Mouse (Mus musculus) MEL (cell line): ENCODE data around the gene Ppm1m. TPM values are rescaled to one million over a fixed set of nuclear protein-coding genes. Genes with fewer than 3 reads are reported as not detected.
A peak's percentile ranks its signal among the peaks of the same experiment; 100 is the strongest.

Source experiments
- DNase-seq: peaks from one replicate; pipeline ENCODE4 v3.0.0; 2011; ENCODE audit warnings: low read depth, low spot score
- H3K27ac ChIP-seq: 2 replicates; pipeline ENCODE4 v1.5.1; 2012; ENCODE audit warnings: low read depth, mild to moderate bottlenecking, control low read depth, low read length, moderate library complexity; ENCODE audit not compliant: control insufficient read depth
- H3K27me3 ChIP-seq, 2 experiments: fragments of 150-350 bp in 1 of 2; sonication (generic) in 1 of 2; 2 replicates each; pipeline ENCODE4 v1.6.1; 2012; ENCODE audit warnings: low read length in 2 of 2, mild to moderate bottlenecking in 2 of 2, improper control_type of control experiment in 1 of 2, moderate library complexity in 1 of 2; ENCODE audit not compliant: insufficient read depth in 2 of 2, control insufficient read depth in 1 of 2
- H3K36me3 ChIP-seq, 2 experiments: 2 replicates each; pipeline ENCODE4 v1.6.1; 2012 to 2014; ENCODE audit warnings: low read length in 2 of 2, improper control_type of control experiment in 1 of 2, inconsistent platforms in 1 of 2, mild to moderate bottlenecking in 1 of 2; ENCODE audit not compliant: insufficient read depth in 2 of 2, control insufficient read depth in 1 of 2
- H3K4me1 ChIP-seq, 2 experiments: fragments of 150-350 bp in 1 of 2; sonication (generic) in 1 of 2; 2 replicates each; pipeline ENCODE4 v1.6.1; 2012; ENCODE audit warnings: low read length in 2 of 2, improper control_type of control experiment in 1 of 2, mild to moderate bottlenecking in 1 of 2; ENCODE audit not compliant: insufficient read depth in 2 of 2, control insufficient read depth in 1 of 2
- H3K4me3 ChIP-seq, 2 experiments: fragments of 150-350 bp in 1 of 2; sonication (generic) in 1 of 2; 2 replicates each; pipeline ENCODE4 v1.5.1; 2012; ENCODE audit warnings: low read depth in 2 of 2, low read length in 2 of 2, mild to moderate bottlenecking in 2 of 2, moderate library complexity in 2 of 2, control low read depth in 1 of 2, improper control_type of control experiment in 1 of 2; ENCODE audit not compliant: control insufficient read depth in 1 of 2, insufficient read depth in 1 of 2
- H3K79me2 ChIP-seq: 2 replicates; pipeline ENCODE4 v1.6.1; 2012; ENCODE audit warnings: mild to moderate bottlenecking, low read length, moderate library complexity; ENCODE audit not compliant: control insufficient read depth, poor library complexity, insufficient read depth
- H3K9ac ChIP-seq: 2 replicates; pipeline ENCODE4 v1.6.1; 2012; ENCODE audit warnings: low read depth, mild to moderate bottlenecking, control low read depth, low read length, moderate library complexity; ENCODE audit not compliant: control insufficient read depth, poor library complexity, severe bottlenecking
- H3K9me3 ChIP-seq: fragments of 150-350 bp; sonication (generic); replicated peaks from 2 replicates; pipeline ENCODE4 v1.6.1; 2012; ENCODE audit warnings: mild to moderate bottlenecking, low read length, improper control_type of control experiment, moderate library complexity; ENCODE audit not compliant: insufficient read depth
- CHD2 ChIP-seq: IDR thresholded peaks from 2 replicates; pipeline ENCODE4 v1.6.1; 2011; ENCODE audit warnings: low read length, improper control_type of control experiment
- CTCF ChIP-seq, 3 experiments: IDR thresholded peaks in 2 of 3; conservative IDR thresholded peaks in 1 of 3; 2 replicates each; pipeline ENCODE4 v1.5.1; 2011 to 2012; ENCODE audit warnings: low read length in 3 of 3, low read depth in 2 of 3, mild to moderate bottlenecking in 2 of 3, improper control_type of control experiment in 1 of 3, inconsistent platforms in 1 of 3, mixed read lengths in 1 of 3, moderate library complexity in 1 of 3; ENCODE audit not compliant: control insufficient read depth in 1 of 3, insufficient read depth in 1 of 3, poor library complexity in 1 of 3, severe bottlenecking in 1 of 3
- E2F4 ChIP-seq: IDR thresholded peaks from 2 replicates; pipeline ENCODE4 v1.6.1; 2011; ENCODE audit warnings: low read depth, low read length, improper control_type of control experiment, borderline replicate concordance
- ETS1 ChIP-seq: IDR thresholded peaks from 2 replicates; pipeline ENCODE4 v1.6.1; 2012; ENCODE audit warnings: low read depth, mild to moderate bottlenecking, inconsistent platforms, low read length, improper control_type of control experiment, moderate library complexity
- HCFC1 ChIP-seq: IDR thresholded peaks from 2 replicates; pipeline ENCODE4 v1.6.1; 2012; ENCODE audit warnings: low read depth, mild to moderate bottlenecking, inconsistent platforms, low read length, improper control_type of control experiment, moderate library complexity
- JUND ChIP-seq: IDR thresholded peaks from 2 replicates; pipeline ENCODE4 v1.6.1; 2011; ENCODE audit warnings: low read depth, mild to moderate bottlenecking, improper control_type of control experiment, low read length
- KAT2A ChIP-seq: conservative IDR thresholded peaks from 2 replicates; pipeline ENCODE4 v1.6.1; 2012; ENCODE audit warnings: low read depth, low read length, improper control_type of control experiment, inconsistent platforms
- MAZ ChIP-seq: IDR thresholded peaks from 2 replicates; pipeline ENCODE4 v1.6.1; 2012; ENCODE audit warnings: low read depth, mild to moderate bottlenecking, inconsistent platforms, low read length, improper control_type of control experiment
- MEF2A ChIP-seq: IDR thresholded peaks from 2 replicates; pipeline ENCODE4 v1.6.1; 2014; ENCODE audit warnings: low read depth, mild to moderate bottlenecking, inconsistent platforms, low read length, improper control_type of control experiment; ENCODE audit not compliant: poor library complexity, insufficient replicate concordance, severe bottlenecking; ENCODE audit errors: extremely low read depth
- MYB ChIP-seq: IDR thresholded peaks from 2 replicates; pipeline ENCODE4 v1.6.1; 2011; ENCODE audit warnings: mild to moderate bottlenecking, low read depth, low read length, improper control_type of control experiment
- MYC ChIP-seq: IDR thresholded peaks from 2 replicates; pipeline ENCODE4 v1.6.1; 2011; ENCODE audit warnings: low read depth, mild to moderate bottlenecking, low read length, improper control_type of control experiment, moderate library complexity
- NRF1 ChIP-seq: IDR thresholded peaks from 2 replicates; pipeline ENCODE4 v1.6.1; 2014; ENCODE audit warnings: low read depth, mild to moderate bottlenecking, inconsistent platforms, low read length, improper control_type of control experiment, moderate library complexity; ENCODE audit not compliant: poor library complexity, insufficient read depth, severe bottlenecking
- RCOR1 ChIP-seq: IDR thresholded peaks from 2 replicates; pipeline ENCODE4 v1.6.1; 2012; ENCODE audit warnings: low read depth, mild to moderate bottlenecking, inconsistent platforms, low read length, improper control_type of control experiment
- SMC3 ChIP-seq: IDR thresholded peaks from 2 replicates; pipeline ENCODE4 v1.6.1; 2011; ENCODE audit warnings: low read depth, low read length, improper control_type of control experiment
- UBTF ChIP-seq: IDR thresholded peaks from 2 replicates; pipeline ENCODE4 v1.6.1; 2012; ENCODE audit warnings: low read depth, mild to moderate bottlenecking, inconsistent platforms, low read length, improper control_type of control experiment, moderate library complexity, borderline replicate concordance; ENCODE audit not compliant: insufficient read depth
- USF1 ChIP-seq: IDR thresholded peaks from 2 replicates; pipeline ENCODE4 v1.6.1; 2014; ENCODE audit warnings: low read depth, mild to moderate bottlenecking, inconsistent platforms, low read length, improper control_type of control experiment, moderate library complexity
- USF2 ChIP-seq, 2 experiments: IDR thresholded peaks; 2 replicates each; pipeline ENCODE4 v1.6.1; 2011 to 2012; ENCODE audit warnings: improper control_type of control experiment in 2 of 2, low read length in 2 of 2, borderline replicate concordance in 1 of 2, inconsistent platforms in 1 of 2, low read depth in 1 of 2, mild to moderate bottlenecking in 1 of 2; ENCODE audit not compliant: insufficient read depth in 1 of 2
- ZKSCAN1 ChIP-seq: IDR thresholded peaks from 2 replicates; pipeline ENCODE4 v1.6.1; 2012; ENCODE audit warnings: low read depth, mild to moderate bottlenecking, inconsistent platforms, low read length, improper control_type of control experiment, moderate library complexity
- ZNF384 ChIP-seq: IDR thresholded peaks from 2 replicates; pipeline ENCODE4 v1.6.1; 2012; ENCODE audit warnings: low read depth, mild to moderate bottlenecking, inconsistent platforms, low read length, improper control_type of control experiment
- polyA plus RNA-seq, 2 experiments: library from polyadenylated mRNA; stranded (reverse) in 1 of 2; unstranded in 1 of 2; fragments of >175 nt in 1 of 2; fragments of >200 nt in 1 of 2; gene quantifications; 2 replicates each; pipeline versions ENCODE4 v1.2.1 to v1.2.4; 2012; ENCODE audit warnings: low replicate concordance in 2 of 2, low read depth in 1 of 2; ENCODE audit not compliant: insufficient read length in 2 of 2, insufficient read depth in 1 of 2, missing spikeins in 1 of 2
- total RNA-seq: library from RNA; depleted of rRNA; stranded (reverse); fragments of 300-350 nt; gene quantifications from 2 replicates; pipeline ENCODE4 v1.2.3, GENCODE M21; 2012

Gene Ppm1m
- total and polyA plus RNA-seq, 3 experiments = 34.2 to 47.2 TPM; not detected in 1

GRCm38 (mm10) chr9:106159784-106160301, 39.7 kb downstream of the Ppm1m start (continued):
- no peak for TF ChIP-seq CTCF (IDR thresholded peaks at IDR 0.05 in 2 of 3, conservative IDR thresholded peaks at IDR 0.05 in 1 of 3; ENCODE audit: control insufficient read depth in 1 of 3, insufficient read depth in 1 of 3, low read depth in 2 of 3, low read length in 3 of 3, poor library complexity in 1 of 3, severe bottlenecking in 1 of 3)

- H3K4me1 ChIP-seq = peaks cover 2 to 6% of the 10 kb centered on the region in 2 experiments; a peak in 3 of 4 replicates
- H3K4me3 ChIP-seq = peak overlapping the region; percentile 73 to 77; a peak in 3 of 4 replicates
- no peak overlapping the region for H3K27ac ChIP-seq
- H3K79me2 ChIP-seq = no peaks in the 10 kb centered on the region; the same call in 1 of the 2 replicates
- peaks cover 0 to 2% of the 10 kb centered on the region in 2 experiments; a peak in 1 of 4 replicates for H3K36me3 ChIP-seq
- H3K9me3 ChIP-seq = no peaks in the 10 kb centered on the region
- H3K9ac ChIP-seq = no peak overlapping the region
- no peaks in the 10 kb centered on the region for H3K27me3 ChIP-seq
- DNase-seq = no peak
- TF ChIP-seq MEF2A (no peak), SMC3 (no peak), CHD2 (no peak), KAT2A (no peak), USF1 (no peak), MYC (no peak), MAZ (no peak)
Measured at GRCm38 (mm10) chr9:106159237-106159636, 40.3 kb downstream of the Ppm1m start.

- TF ChIP-seq MEF2A = no peak
- no peak for TF ChIP-seq UBTF
- no peak for TF ChIP-seq ETS1
- TF ChIP-seq KAT2A = no peak
- no peak for TF ChIP-seq E2F4
- no peak for TF ChIP-seq HCFC1
- no peak for TF ChIP-seq RCOR1
- no peak for TF ChIP-seq ZNF384
- TF ChIP-seq NRF1 = no peak
- no peak for TF ChIP-seq USF2 (IDR thresholded peaks at IDR 0.05; ENCODE audit: borderline replicate concordance in 1 of 2, insufficient read depth in 1 of 2, low read depth in 1 of 2, low read length in 2 of 2)
- no peak for TF ChIP-seq MYB
- no peak for TF ChIP-seq JUND
- TF ChIP-seq ZKSCAN1 = no peak
- TF ChIP-seq, all 39 proteins: peak for 0
- H3K9ac ChIP-seq = no peak within 1 kb of the TSS
Measured at GRCm38 (mm10) chr9:106158037-106158491, 41.5 kb downstream of the Ppm1m start, which contains the start of gene Glyctk. Gene Glyctk, minus strand, starts transcription at chr9:106158138.

More at GRCm38 (mm10) chr9:106158037-106158491, 41.5 kb downstream of the Ppm1m start, which contains the start of gene Glyctk:
- no peak within 1 kb of the TSS for H3K4me3 ChIP-seq
- peaks cover 2 to 6% of the 10 kb centered on the region in 2 experiments; a peak in 3 of 4 replicates for H3K4me1 ChIP-seq
- H3K36me3 ChIP-seq = peaks cover 0 to 2% of the 10 kb centered on the region in 2 experiments; a peak in 1 of 4 replicates
- no peak for DNase-seq
- H3K79me2 ChIP-seq = no peaks in the 10 kb centered on the region; the same call in 1 of the 2 replicates
- H3K27me3 ChIP-seq = no peaks in the 10 kb centered on the region
- no peaks in the 10 kb centered on the region for H3K9me3 ChIP-seq
- H3K27ac ChIP-seq = no peak within 1 kb of the TSS
